Mouse (Mus musculus) intestine, embryonic 14.5 days (tissue): Measurements from ENCODE around the gene Eif2ak4. TPM values are rescaled to one million over a fixed set of nuclear protein-coding genes. Genes with fewer than 3 reads are reported as not detected.

Experiments used
- ATAC-seq: fragments of 200-750 bp; cut with Nextera tagmentation; replicated peaks from 2 replicates; pipeline ENCODE4 v1.8.0; 2017; ENCODE audit warnings: low read depth, moderate number of reproducible peaks, moderate TSS enrichment, moderate library complexity; ENCODE audit not compliant: low FRiP score, low TSS enrichment
- DNase-seq: peaks from one replicate; pipeline ENCODE4 v3.0.0-alpha.2; 2018; ENCODE audit warnings: low spot score
- H3K27ac ChIP-seq: fragments of 300-500 bp; sonication (generic); 2 replicates; pipeline ENCODE4 v1.5.1; 2014; ENCODE audit warnings: low read depth, mild to moderate bottlenecking, control low read depth
- H3K27me3 ChIP-seq: fragments of 300-500 bp; sonication (generic); replicated peaks from 2 replicates; pipeline ENCODE4 v1.6.1; 2014; ENCODE audit warnings: low read length, control low read depth; ENCODE audit not compliant: control insufficient read depth, insufficient read depth
- H3K36me3 ChIP-seq: fragments of 300-500 bp; sonication (generic); 2 replicates; pipeline ENCODE4 v1.6.1; 2014; ENCODE audit warnings: low read length, control low read depth; ENCODE audit not compliant: control insufficient read depth, insufficient read depth
- H3K4me1 ChIP-seq: fragments of 300-500 bp; sonication (generic); replicated peaks from 2 replicates; pipeline ENCODE4 v1.6.1; 2014; ENCODE audit warnings: low read length, control low read depth, mixed read lengths; ENCODE audit not compliant: control insufficient read depth, insufficient read depth
- H3K4me2 ChIP-seq: fragments of 300-500 bp; sonication (generic); 2 replicates; pipeline ENCODE4 v1.6.1; 2014; ENCODE audit warnings: low read length
- H3K4me3 ChIP-seq: fragments of 300-500 bp; sonication (generic); 2 replicates; pipeline ENCODE4 v1.5.1; 2014; ENCODE audit warnings: low read depth, low read length, control low read depth, mixed read lengths
- H3K9ac ChIP-seq: fragments of 300-500 bp; sonication (generic); 2 replicates; pipeline ENCODE4 v1.6.1; 2014; ENCODE audit warnings: mild to moderate bottlenecking, low read length
- H3K9me3 ChIP-seq: fragments of 300-500 bp; sonication (generic); 2 replicates; pipeline ENCODE4 v1.6.1; 2016; ENCODE audit warnings: low read length, control low read depth; ENCODE audit not compliant: control insufficient read depth
- WGBS: fragments of 180-500 bp; shearing (Covaris S2); extraction: QIAGEN DNeasy Blood & Tissue Kit; methylation state at CpG from one replicate; pipeline ENCODE4 v1.1.7; 2014; 5-methylcytosine and 5-hydroxymethylcytosine counted together
- polyA plus RNA-seq: library from polyadenylated mRNA; unstranded; fragments of >200 nt; fragmentation: Nextera tagmentation; extraction: Ambion mirVana; gene quantifications from 2 replicates; pipeline ENCODE4 v1.2.1, GENCODE M21; 2014

Gene Eif2ak4
- polyA plus RNA-seq, 1 experiment from 2014 or later: 14.0 TPM

DNA sequence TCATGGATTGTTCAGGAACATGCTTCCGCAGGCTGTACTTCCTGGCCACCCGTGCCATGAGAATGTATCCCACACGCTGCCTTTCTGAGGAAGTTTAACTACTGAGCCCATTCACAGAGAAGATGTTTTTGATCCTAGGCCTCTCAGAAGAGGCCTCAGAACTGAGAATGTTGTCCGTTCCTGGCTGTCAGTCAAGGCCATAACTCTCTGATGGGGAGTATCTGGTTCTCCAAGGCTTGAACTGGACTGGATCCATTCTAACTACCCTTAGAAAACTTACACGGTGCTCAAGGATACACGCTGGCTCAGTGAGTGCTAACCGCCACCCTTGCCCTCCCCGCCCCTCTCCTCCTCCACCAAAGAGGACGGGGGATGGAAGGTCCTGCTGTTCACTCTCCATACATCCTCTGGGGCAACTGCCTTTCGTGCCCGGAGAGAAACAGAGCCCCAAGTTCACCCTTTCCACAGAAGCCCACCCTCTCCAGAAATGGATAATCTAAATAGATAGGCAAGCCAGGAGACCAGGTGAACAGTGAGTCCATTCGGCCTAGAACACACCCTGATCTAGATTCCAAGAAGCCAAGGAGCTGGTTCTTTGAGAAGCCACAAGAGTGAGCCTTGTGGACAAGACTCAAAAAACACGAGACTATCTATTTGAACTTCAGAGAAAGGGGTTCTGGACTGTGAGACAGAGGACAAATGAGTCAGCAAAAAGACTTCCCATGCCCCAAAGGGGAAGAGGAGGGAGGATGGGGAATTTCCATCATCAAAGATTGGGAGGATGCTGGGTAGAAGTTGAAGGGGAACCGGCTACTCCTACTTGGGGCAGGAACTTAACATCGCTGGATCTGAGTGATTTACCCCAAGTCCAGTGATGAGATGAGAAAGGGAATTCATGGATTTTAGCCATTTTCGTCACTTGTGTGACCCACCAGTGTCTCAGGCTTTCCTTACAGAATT, 124.3 kb downstream of the Eif2ak4 start:
- Histone ChIP-seq H3K9me3 (no peaks in the 10 kb centered on the region), H3K4me2 (no peak overlapping the region), H3K9ac (no peak overlapping the region), H3K27me3 (no peaks in the 10 kb centered on the region), H3K4me3 (no peak overlapping the region), H3K27ac (no peak overlapping the region), H3K36me3 (no peaks in the 10 kb centered on the region), H3K4me1 (peaks cover 13% of the 10 kb centered on the region)
- DNase-seq: no peak
- ATAC-seq: no peak
- 82% methylated on average over 16 of the region's 16 CpGs for WGBS

DNA sequence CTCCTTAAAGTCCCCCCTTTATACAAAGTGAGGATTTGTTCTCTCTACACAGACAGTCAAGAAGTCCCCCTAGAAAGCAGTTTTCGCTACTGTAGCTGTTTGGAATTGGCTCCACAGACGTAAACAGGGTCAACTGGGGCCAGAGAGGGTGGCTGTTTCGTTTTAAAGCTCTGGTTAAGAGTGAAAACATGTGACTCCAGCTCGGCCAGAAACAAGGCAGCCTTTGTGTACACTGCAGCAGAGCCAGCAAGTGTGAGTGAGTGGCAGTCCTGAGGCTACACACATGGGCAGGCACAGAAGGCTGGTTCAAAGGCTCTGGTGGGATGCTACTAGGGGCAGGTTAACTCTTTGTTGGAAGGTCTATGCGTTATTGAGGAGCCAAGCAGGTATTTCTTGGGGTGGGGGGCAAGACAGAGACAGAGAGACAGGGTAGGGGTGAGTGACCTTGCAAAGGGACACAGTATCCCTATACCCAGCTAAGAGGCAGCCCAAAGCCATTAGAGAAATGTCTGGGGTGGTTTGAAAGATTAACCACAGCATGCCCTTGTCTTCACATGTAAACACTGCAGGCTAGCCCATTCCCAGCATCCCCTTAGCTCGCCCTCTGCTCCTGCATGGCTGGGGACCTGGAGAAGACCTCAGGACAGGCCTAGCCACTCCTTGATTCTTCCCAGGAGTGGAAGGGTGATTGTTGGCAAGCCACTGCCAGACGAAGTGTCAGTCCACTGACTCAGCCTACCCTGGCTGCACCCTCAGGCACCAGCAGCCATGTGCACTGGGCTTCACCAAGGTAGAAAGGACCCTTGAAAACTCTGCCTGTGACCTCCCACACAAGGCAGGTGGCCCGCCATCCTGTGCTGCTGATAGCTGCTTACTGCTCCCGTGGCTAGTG, 131.9 kb downstream of the Eif2ak4 start:
- DNase-seq (no peak), ATAC-seq (peak; percentile 84)
- no peaks in the 10 kb centered on the region for H3K9me3 ChIP-seq
- H3K27ac ChIP-seq: peak overlapping the region; percentile 75
- no peak overlapping the region for H3K4me2 ChIP-seq
- no peak overlapping the region for H3K9ac ChIP-seq
- no peak overlapping the region for H3K4me3 ChIP-seq
- H3K4me1 ChIP-seq: peaks cover 33% of the 10 kb centered on the region
- no peaks in the 10 kb centered on the region for H3K36me3 ChIP-seq
- no peaks in the 10 kb centered on the region for H3K27me3 ChIP-seq
- 36% methylated on average over 9 of the region's 9 CpGs for WGBS

DNA sequence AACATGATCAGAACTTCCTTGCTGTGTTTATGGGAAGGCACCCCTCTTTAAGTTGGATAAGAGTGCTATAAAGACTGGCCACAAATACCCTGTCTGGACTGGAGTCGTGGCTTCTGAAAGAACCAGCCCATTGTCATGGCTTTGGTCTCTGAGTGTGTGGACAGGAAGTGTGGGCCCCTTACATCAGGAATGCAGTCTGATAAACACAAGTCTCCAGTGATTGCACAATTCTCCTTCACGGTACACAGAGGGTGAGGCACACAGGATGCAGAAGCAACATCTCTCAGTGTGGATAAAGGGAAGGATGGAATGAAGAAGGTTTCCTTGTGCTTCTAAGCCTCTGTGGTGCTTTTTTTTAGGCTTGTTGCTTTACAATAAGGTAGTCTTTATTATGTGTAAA, 133.8 kb downstream of the Eif2ak4 start:
- no peak overlapping the region for H3K9ac ChIP-seq
- no peak overlapping the region for H3K4me2 ChIP-seq
- H3K36me3 ChIP-seq: no peaks in the 10 kb centered on the region
- H3K27ac ChIP-seq: peak overlapping the region; percentile 54
- DNase-seq: no peak
- H3K9me3 ChIP-seq: no peaks in the 10 kb centered on the region
- H3K4me1 ChIP-seq: peaks cover 30% of the 10 kb centered on the region
- WGBS: 3% methylated on average over 2 of the region's 2 CpGs
- no peaks in the 10 kb centered on the region for H3K27me3 ChIP-seq
- ATAC-seq: peak; percentile 63; the same call in 1 of the 2 replicates
- H3K4me3 ChIP-seq: no peak overlapping the region

DNA sequence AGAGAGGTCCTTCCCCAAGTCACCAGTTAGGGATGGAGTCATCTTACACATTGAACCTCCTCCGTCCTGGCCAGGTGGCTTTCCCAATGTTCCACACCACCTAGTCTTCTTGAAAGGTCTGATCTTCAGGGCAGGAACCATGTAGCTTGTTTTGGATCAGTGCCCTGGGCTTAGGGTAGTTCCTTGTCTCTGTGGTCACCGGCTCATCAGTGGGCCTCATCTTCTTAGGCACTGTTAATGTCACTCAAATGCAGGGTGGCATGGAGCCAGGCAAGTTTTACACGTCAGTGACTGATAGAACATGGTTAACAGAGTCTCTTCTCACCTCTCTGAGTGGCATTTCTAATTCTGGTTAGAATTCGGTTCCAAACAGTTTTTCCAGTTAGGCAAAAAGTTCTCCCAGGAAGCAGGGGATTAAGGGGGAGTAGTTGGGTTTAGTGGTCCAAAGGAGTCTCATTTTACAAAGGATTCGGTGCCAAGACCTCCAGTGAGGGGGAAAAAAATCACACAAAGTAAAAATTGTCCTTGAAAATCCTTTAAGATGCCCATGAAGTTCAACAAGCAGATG, 134.8 kb downstream of the Eif2ak4 start:
- Histone ChIP-seq H3K4me1 (peaks cover 30% of the 10 kb centered on the region), H3K27me3 (no peaks in the 10 kb centered on the region), H3K9me3 (no peaks in the 10 kb centered on the region), H3K27ac (no peak overlapping the region), H3K4me3 (no peak overlapping the region), H3K4me2 (no peak overlapping the region), H3K9ac (no peak overlapping the region), H3K36me3 (no peaks in the 10 kb centered on the region)
- ATAC-seq (no peak), DNase-seq (no peak)
- WGBS: 70% methylated on average over 5 of the region's 5 CpGs

DNA sequence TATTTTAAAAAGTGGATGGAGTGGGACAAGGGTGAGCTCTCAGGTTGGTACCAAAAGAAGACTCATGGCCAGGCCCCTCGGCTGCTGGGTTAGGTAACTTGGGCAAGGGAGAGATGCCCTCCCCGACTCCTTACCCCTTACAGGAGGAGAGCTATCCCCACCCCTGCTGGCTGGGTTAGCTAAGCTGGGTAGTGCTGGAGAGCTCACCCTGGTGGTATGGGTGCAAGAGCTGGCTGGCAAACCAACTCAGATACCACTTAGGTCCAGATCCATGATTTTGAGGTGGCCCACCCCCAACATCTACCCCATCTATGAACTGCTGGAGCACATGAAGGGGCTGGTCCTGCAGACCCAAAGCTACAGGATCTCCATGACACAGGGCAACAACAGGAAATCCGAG, 136.4 kb downstream of the Eif2ak4 start:
- H3K27me3 ChIP-seq: no peaks in the 10 kb centered on the region
- no peak overlapping the region for H3K9ac ChIP-seq
- DNase-seq (no peak), ATAC-seq (no peak)
- no peak overlapping the region for H3K27ac ChIP-seq
- no peak overlapping the region for H3K4me2 ChIP-seq
- H3K36me3 ChIP-seq: no peaks in the 10 kb centered on the region
- no peak overlapping the region for H3K4me3 ChIP-seq
- H3K9me3 ChIP-seq: no peaks in the 10 kb centered on the region
- H3K4me1 ChIP-seq: peaks cover 38% of the 10 kb centered on the region
- 83% methylated on average over 3 of the region's 3 CpGs for WGBS

Other genes with a start within 250 kb of the Eif2ak4 start
- 0.36 and 0.49 TPM in 2 replicates for gene Fsip1, start 131.7 kb upstream of the Eif2ak4 start, polyA plus RNA-seq
- 0.22 and 0.30 TPM in 2 replicates for gene Gpr176, start 15.2 kb upstream of the Eif2ak4 start, polyA plus RNA-seq
- 203 and 215 TPM in 2 replicates for gene Srp14, start 91.1 kb downstream of the Eif2ak4 start, polyA plus RNA-seq
- 4.9 and 5.0 TPM in 2 replicates for gene Bmf, start 161.1 kb downstream of the Eif2ak4 start, polyA plus RNA-seq
- gene Bub1b, start 209.6 kb downstream of the Eif2ak4 start, polyA plus RNA-seq: 81.4 and 94.0 TPM in 2 replicates